Mouse (Mus musculus) heart, adult 2 months (tissue): ENCODE measurements around the gene Adam1b. TPM values are rescaled to one million over a fixed set of nuclear protein-coding genes. Genes with fewer than 3 reads are reported as not detected.

Experiments used
- DNase-seq, 2 experiments: peaks; one replicate each; pipeline ENCODE4 v3.0.0; 2021
- H3K27ac ChIP-seq: fragments of 200-600 bp; 2 replicates; pipeline ENCODE4 v1.8.1; 2022
- H3K27me3 ChIP-seq: fragments of 200-500 bp; 2 replicates; pipeline ENCODE4 v1.6.1; 2012; ENCODE audit warnings: mild to moderate bottlenecking, low read length, inconsistent platforms, mixed read lengths; ENCODE audit not compliant: control insufficient read depth, insufficient read depth
- H3K36me3 ChIP-seq: fragments of 200-500 bp; 2 replicates; pipeline ENCODE4 v1.6.1; 2012; ENCODE audit warnings: low read length, inconsistent platforms; ENCODE audit not compliant: control insufficient read depth, insufficient read depth
- H3K4me1 ChIP-seq: fragments of 200-500 bp; 2 replicates; pipeline ENCODE4 v1.6.1; 2011; ENCODE audit warnings: low read length; ENCODE audit not compliant: control insufficient read depth, insufficient read depth
- H3K4me3 ChIP-seq: fragments of 200-600 bp; 2 replicates; pipeline ENCODE4 v1.8.1; 2022
- H3K79me2 ChIP-seq: fragments of 200-500 bp; replicated peaks from 2 replicates; pipeline ENCODE4 v1.6.1; 2012; ENCODE audit warnings: mild to moderate bottlenecking, inconsistent platforms, low read length, moderate library complexity, mixed read lengths; ENCODE audit not compliant: control insufficient read depth, insufficient read depth
- H3K9ac ChIP-seq: fragments of 200-500 bp; 2 replicates; pipeline ENCODE4 v1.6.1; 2012; ENCODE audit warnings: low read depth, mild to moderate bottlenecking, control low read depth, inconsistent platforms, low read length, mixed read lengths
- CTCF ChIP-seq: fragments of 200-600 bp; IDR thresholded peaks from 2 replicates; pipeline ENCODE4 v1.8.1; 2022; ENCODE audit warnings: antibody characterized with exemption, mild to moderate bottlenecking, moderate library complexity
- EP300 ChIP-seq: fragments of 200-500 bp; IDR thresholded peaks from 2 replicates; pipeline ENCODE4 v1.6.1; 2011; ENCODE audit warnings: low read depth, low read length, control low read depth; ENCODE audit not compliant: insufficient read depth
- POLR2A ChIP-seq: fragments of 200-500 bp; IDR thresholded peaks from 2 replicates; pipeline ENCODE4 v1.6.1; 2011; ENCODE audit warnings: mild to moderate bottlenecking, low read depth, low read length, control low read depth; ENCODE audit not compliant: insufficient read depth
- WGBS: fragments of 180-500 bp; shearing (Covaris S2); methylation state at CpG from one replicate; pipeline ENCODE4 v1.1.7; 2018; 5-methylcytosine and 5-hydroxymethylcytosine counted together
- intact Hi-C: fragments of 180-260 bp; cut with DNase I; formaldehyde crosslinking; loops from one replicate; pipeline ENCODE4 v1.15.1; 2025
- polyA plus RNA-seq: library from polyadenylated mRNA; depleted of rRNA; stranded (reverse); fragments of >200 nt; gene quantifications from 2 replicates; pipeline ENCODE4 v1.2.3, GENCODE M21; 2012
- total RNA-seq, 2 experiments: library from RNA; stranded (reverse); gene quantifications; 2 replicates each; pipeline ENCODE4 v1.2.3; 2021

Gene Adam1b
- total and polyA plus RNA-seq, 3 experiments = 0.04 TPM; not detected in 2

GRCm38 (mm10) chr5:121453743-121454502 is 49.3 kb downstream of the Adam1b start:
- Histone ChIP-seq H3K36me3 (no peaks in the 10 kb centered on the region), H3K4me3 (no peak overlapping the region), H3K27ac (peak overlapping the region; percentile 42), H3K4me1 (peaks cover 10% of the 10 kb centered on the region), H3K27me3 (no peaks in the 10 kb centered on the region), H3K9ac (no peak overlapping the region), H3K79me2 (no peaks in the 10 kb centered on the region)
- TF ChIP-seq EP300 (no peak), POLR2A (no peak), CTCF (no peak)
- intact Hi-C loops = no loop called here
- DNase-seq = peak; percentile 26 to 38
- WGBS = 62% methylated on average over 13 of the region's 13 CpGs

GRCm38 (mm10) chr5:121452906-121453305 is 50.3 kb downstream of the Adam1b start:
- no peaks in the 10 kb centered on the region for H3K27me3 ChIP-seq
- peak overlapping the region; percentile 98 for H3K27ac ChIP-seq
- 2% methylated on average over 9 of the region's 9 CpGs for WGBS
- DNase-seq = no peak
- peak overlapping the region; percentile 84 for H3K9ac ChIP-seq
- TF ChIP-seq POLR2A (no peak), EP300 (no peak), CTCF (no peak)
- H3K4me1 ChIP-seq = peaks cover 10% of the 10 kb centered on the region
- no peaks in the 10 kb centered on the region for H3K36me3 ChIP-seq
- peak overlapping the region; percentile 70 for H3K4me3 ChIP-seq
- intact Hi-C loops = no loop called here
- H3K79me2 ChIP-seq = no peaks in the 10 kb centered on the region

- peak within 1 kb of the TSS; percentile 98 for H3K27ac ChIP-seq
- under 1% methylated on average over 79 of the region's 97 CpGs for WGBS
- intact Hi-C loops = no loop called here
- no peaks in the 10 kb centered on the region for H3K27me3 ChIP-seq
- no peaks in the 10 kb centered on the region for H3K79me2 ChIP-seq
- H3K4me3 ChIP-seq = peak within 1 kb of the TSS; percentile 92
- no peaks in the 10 kb centered on the region for H3K36me3 ChIP-seq
- peaks cover 10% of the 10 kb centered on the region for H3K4me1 ChIP-seq
- peak; percentile 99 to 100 for DNase-seq
- TF ChIP-seq POLR2A (peak; percentile 95), CTCF (peak; percentile 43), EP300 (0 out of 2 replicates have a peak, but pooled peaks have one; percentile 53)
- H3K9ac ChIP-seq = peak within 1 kb of the TSS; percentile 89
These were observed 51.0 kb downstream of the Adam1b start, which contains the start of gene Erp29 for GRCm38 (mm10) chr5:121452026-121452869. Erp29 (minus strand) TSS chr5:121452506.

GRCm38 (mm10) chr5:121451644-121452025 is 51.6 kb downstream of the Adam1b start, which contains the start of gene Tmem116:
Tmem116 (plus strand) TSS chr5:121451893.
- intact Hi-C loops = loop anchor here (2.0 kb wide), 1 partner anchor 249 kb away; no protein-coding TSS in a partner anchor
- Histone ChIP-seq H3K27me3 (no peaks in the 10 kb centered on the region), H3K9ac (peak within 1 kb of the TSS; percentile 89), H3K79me2 (no peaks in the 10 kb centered on the region), H3K36me3 (no peaks in the 10 kb centered on the region), H3K4me3 (peak within 1 kb of the TSS; percentile 92), H3K4me1 (peaks cover 10% of the 10 kb centered on the region), H3K27ac (peak within 1 kb of the TSS; percentile 98)
- TF ChIP-seq CTCF = no peak
- no peak for TF ChIP-seq EP300
- TF ChIP-seq POLR2A = no peak
- peak; percentile 43 to 44 for DNase-seq
- under 1% methylated on average over 17 of the region's 17 CpGs for WGBS

- TF ChIP-seq CTCF = no peak
- TF ChIP-seq POLR2A = no peak
- TF ChIP-seq EP300 = no peak
- peak in 1 of 2 experiments; percentile 25 for DNase-seq
- Histone ChIP-seq H3K4me1 (peaks cover 10% of the 10 kb centered on the region), H3K9ac (peak overlapping the region; percentile 89; the same call in 1 of the 2 replicates), H3K27me3 (no peaks in the 10 kb centered on the region), H3K36me3 (no peaks in the 10 kb centered on the region), H3K79me2 (no peaks in the 10 kb centered on the region), H3K4me3 (peak overlapping the region; percentile 92), H3K27ac (peak overlapping the region; percentile 85)
- WGBS = 20% methylated on average over 8 of the region's 8 CpGs
- intact Hi-C loops = loop anchor here (2.0 kb wide), 1 partner anchor 248 kb away; no protein-coding TSS in a partner anchor
These were observed 52.0 kb downstream of the Adam1b start for GRCm38 (mm10) chr5:121451203-121451602.
